Mouse (Mus musculus): ENCODE measurements at regions not wholly inside any gene's neighbourhood (a gene's known extent, or its start where the extent isn't known, plus 50 kb on each side); places are given as distances from the start of the nearest gene placed in this dataset.

DNA sequence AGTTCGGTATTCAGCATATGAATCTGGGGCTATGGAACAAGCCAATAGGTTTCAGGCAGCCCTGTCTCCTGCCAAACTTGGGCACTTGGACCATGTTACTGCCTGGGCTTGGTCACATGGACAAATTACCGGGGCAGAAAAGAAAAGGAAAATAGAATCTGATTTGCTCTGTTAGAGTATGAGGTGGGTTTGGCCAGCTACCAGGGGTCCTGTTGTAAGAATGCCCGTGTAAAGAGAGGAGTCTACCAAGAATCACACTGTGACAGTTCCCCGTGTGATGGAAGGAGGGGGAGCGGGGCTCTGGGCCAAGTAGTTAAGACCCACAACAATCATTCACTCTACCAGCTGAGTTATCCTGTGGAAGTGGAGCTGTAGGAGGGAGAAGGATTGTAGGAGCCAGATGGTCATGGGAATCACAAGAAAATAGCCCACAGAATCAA lies 266.2 kb downstream of the Pik3r1 start:
- no peak overlapping the region for H3K4me3 ChIP-seq
- no peak overlapping the region for H3K9ac ChIP-seq
- H3K9me3 ChIP-seq, result no peaks in the 10 kb centered on the region
- no peaks in the 10 kb centered on the region for H3K27me3 ChIP-seq
- no peaks in the 10 kb centered on the region for H3K4me1 ChIP-seq
- no peak overlapping the region for H3K27ac ChIP-seq
- 83% methylated on average over 5 of the region's 5 CpGs for WGBS
- H3K36me3 ChIP-seq, result no peaks in the 10 kb centered on the region
- H3K4me2 ChIP-seq (replicated peaks), result no peak overlapping the region
- no peak for ATAC-seq (ENCODE audit: insufficient number of reproducible peaks, insufficient read depth, low FRiP score, low TSS enrichment)

DNA sequence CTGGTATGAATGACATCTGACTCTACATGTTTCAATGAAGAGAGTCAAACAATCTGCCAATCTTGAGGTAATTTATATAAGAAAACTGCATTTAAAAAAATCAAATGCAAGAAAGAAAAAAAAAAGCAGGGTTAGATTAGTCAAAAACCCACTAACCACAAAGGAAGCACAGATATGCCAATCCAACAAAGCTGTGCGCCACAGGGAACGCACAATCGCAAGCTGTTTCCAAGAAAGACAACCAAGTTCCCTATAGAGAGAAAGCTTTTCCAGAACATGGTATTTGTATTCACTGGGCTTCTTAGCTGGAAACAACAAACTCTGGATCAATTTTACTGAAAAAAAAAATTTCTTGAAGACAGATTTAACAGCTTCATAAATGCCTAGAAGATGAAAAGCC lies 267.0 kb downstream of the Pik3r1 start:
- no peaks in the 10 kb centered on the region for H3K4me1 ChIP-seq
- no peak for ATAC-seq (ENCODE audit: insufficient number of reproducible peaks, insufficient read depth, low FRiP score, low TSS enrichment)
- no peaks in the 10 kb centered on the region for H3K27me3 ChIP-seq
- no peak overlapping the region for H3K9ac ChIP-seq
- H3K4me3 ChIP-seq, result no peak overlapping the region
- H3K27ac ChIP-seq, result no peak overlapping the region
- H3K9me3 ChIP-seq, result no peaks in the 10 kb centered on the region
- no peak overlapping the region for H3K4me2 ChIP-seq (replicated peaks)
- no peaks in the 10 kb centered on the region for H3K36me3 ChIP-seq
- WGBS, result 92% methylated on average over 3 of the region's 3 CpGs

DNA sequence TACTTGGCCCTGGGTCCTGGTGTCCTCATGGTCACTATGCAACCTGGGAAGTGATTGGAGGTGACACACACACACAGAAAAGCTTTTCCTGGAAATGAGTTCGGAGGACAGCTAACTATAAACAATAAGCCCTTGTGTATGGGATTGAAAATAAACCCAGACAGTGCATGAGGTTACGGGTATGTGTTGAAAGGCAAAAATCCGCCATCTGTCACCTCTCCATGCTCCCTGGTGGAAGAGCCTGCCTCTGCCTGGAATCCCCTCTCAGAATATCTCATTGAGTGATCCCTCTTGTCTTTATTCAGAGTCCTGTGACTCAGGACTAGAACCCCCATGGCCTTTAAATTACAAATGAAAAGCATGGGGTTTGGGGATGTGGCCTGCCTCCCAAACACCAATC lies 276.2 kb downstream of the Pik3r1 start:
- no peak overlapping the region for H3K4me2 ChIP-seq (replicated peaks)
- H3K9me3 ChIP-seq, result no peaks in the 10 kb centered on the region
- H3K27me3 ChIP-seq, result no peaks in the 10 kb centered on the region
- H3K4me3 ChIP-seq, result no peak overlapping the region
- H3K36me3 ChIP-seq, result no peaks in the 10 kb centered on the region
- H3K4me1 ChIP-seq, result no peaks in the 10 kb centered on the region
- no peak for ATAC-seq (ENCODE audit: insufficient number of reproducible peaks, insufficient read depth, low FRiP score, low TSS enrichment)
- whole genome bisulfite sequencing, result 31% methylated on average over 3 of the region's 3 CpGs
- no peak overlapping the region for H3K9ac ChIP-seq
- no peak overlapping the region for H3K27ac ChIP-seq

DNA sequence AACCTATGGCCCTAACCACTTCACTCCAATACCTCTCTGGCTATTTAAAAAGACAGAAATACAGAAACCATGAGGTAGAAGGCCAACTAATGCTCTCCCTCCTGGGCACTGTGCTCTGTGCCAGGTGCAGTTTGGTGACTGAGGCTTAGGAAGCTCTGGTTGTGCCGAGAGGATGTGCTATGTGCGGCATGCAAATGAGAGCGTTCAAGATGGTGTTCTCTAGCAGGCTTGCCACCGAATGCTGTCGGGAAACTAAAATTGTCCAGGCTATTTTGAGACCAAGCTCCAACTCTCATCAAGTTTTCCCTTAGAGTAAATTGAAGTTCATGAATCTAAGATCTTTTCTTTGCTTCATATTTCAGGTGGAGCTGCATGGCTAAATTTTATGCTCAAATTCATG lies 277.1 kb downstream of the Pik3r1 start:
- WGBS, result 78% methylated on average over 5 of the region's 5 CpGs

DNA sequence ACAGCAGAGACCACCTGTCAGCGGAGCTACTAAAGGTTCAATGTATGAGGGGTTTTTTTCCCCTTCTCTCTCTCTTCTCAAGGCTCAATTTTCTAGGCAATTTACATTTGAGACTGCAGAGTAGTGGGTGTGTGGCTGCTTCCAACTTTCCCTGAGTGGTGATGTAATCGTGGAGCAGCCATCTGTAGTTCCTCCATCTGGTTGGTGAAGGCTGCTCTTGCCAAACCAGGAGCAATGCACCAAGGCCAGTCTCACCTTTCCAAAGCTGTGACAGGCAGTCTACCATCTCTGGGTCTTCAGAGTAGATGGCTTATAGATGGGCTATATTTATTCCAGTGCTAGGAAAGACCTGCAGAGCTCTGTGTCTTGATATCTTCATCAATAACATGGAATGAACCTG lies 280.4 kb downstream of the Pik3r1 start:
- Histone ChIP-seq H3K4me3 (no peak overlapping the region), H3K9me3 (no peaks in the 10 kb centered on the region), H3K4me1 (no peaks in the 10 kb centered on the region), H3K36me3 (no peaks in the 10 kb centered on the region), H3K27me3 (no peaks in the 10 kb centered on the region), H3K4me2 (replicated peaks) (no peak overlapping the region), H3K9ac (no peak overlapping the region), H3K27ac (no peak overlapping the region)
- no peak for ATAC-seq (ENCODE audit: insufficient number of reproducible peaks, insufficient read depth, low FRiP score, low TSS enrichment)
- 78% methylated on average over 2 of the region's 2 CpGs for WGBS

More for the DNA sequence above, 277.1 kb downstream of the Pik3r1 start:
- H3K4me1 ChIP-seq, result no peaks in the 10 kb centered on the region
- H3K9me3 ChIP-seq, result no peaks in the 10 kb centered on the region
- H3K27ac ChIP-seq, result no peak overlapping the region
- ATAC-seq (ENCODE audit: insufficient number of reproducible peaks, insufficient read depth, low FRiP score, low TSS enrichment), result no peak
- H3K4me2 ChIP-seq (replicated peaks), result no peak overlapping the region
- H3K9ac ChIP-seq, result no peak overlapping the region
- H3K36me3 ChIP-seq, result no peaks in the 10 kb centered on the region
- no peak overlapping the region for H3K4me3 ChIP-seq
- H3K27me3 ChIP-seq, result no peaks in the 10 kb centered on the region

DNA sequence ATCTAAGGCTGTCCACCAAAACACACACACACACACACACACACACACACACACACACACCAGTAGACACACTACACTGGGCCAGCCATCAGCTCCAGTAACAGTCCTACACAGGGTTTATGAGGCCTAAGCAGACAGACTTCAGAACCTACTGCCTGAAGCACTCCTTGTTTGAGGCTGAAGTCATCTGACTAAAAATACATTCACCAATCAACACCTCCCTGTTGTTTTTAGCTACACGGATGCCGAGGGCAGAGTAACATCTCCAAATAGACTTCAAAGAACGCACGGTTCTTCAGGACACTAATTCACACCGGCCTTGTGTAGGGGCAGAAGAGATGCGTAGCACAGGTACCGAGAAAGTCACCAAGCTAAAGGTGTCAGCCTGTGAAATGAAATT lies 282.2 kb downstream of the Pik3r1 start:
- no peaks in the 10 kb centered on the region for H3K9me3 ChIP-seq
- ATAC-seq (ENCODE audit: insufficient number of reproducible peaks, insufficient read depth, low FRiP score, low TSS enrichment), result no peak
- no peak overlapping the region for H3K27ac ChIP-seq
- no peaks in the 10 kb centered on the region for H3K27me3 ChIP-seq
- no peaks in the 10 kb centered on the region for H3K4me1 ChIP-seq
- no peaks in the 10 kb centered on the region for H3K36me3 ChIP-seq
- WGBS, result 93% methylated on average over 7 of the region's 7 CpGs
- H3K4me2 ChIP-seq (replicated peaks), result no peak overlapping the region
- no peak overlapping the region for H3K9ac ChIP-seq
- no peak overlapping the region for H3K4me3 ChIP-seq

DNA sequence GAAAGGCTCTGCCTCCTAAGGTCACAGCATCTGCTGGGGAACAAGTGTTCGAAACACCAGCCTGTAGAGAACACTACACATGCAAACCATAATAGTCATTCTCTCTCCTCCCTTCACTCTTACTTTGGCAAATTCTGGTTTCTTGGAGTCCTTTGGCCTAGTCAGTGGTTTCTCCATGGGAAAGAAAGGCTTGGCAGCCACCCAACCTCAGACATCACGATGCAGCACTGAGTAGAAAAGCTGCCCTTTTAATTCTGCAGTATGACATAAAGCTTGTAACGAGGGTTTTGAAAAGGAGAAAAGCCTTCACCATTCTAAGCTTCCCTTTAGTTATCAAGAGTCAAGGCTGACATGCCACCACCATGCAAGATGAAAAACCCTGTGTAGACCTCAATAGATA lies 284.2 kb downstream of the Pik3r1 start:
- no peak overlapping the region for H3K4me2 ChIP-seq (replicated peaks)
- H3K36me3 ChIP-seq, result no peaks in the 10 kb centered on the region
- no peaks in the 10 kb centered on the region for H3K4me1 ChIP-seq
- WGBS, result 80% methylated on average over 3 of the region's 3 CpGs
- ATAC-seq (ENCODE audit: insufficient number of reproducible peaks, insufficient read depth, low FRiP score, low TSS enrichment), result no peak
- no peak overlapping the region for H3K9ac ChIP-seq
- H3K4me3 ChIP-seq, result no peak overlapping the region
- no peaks in the 10 kb centered on the region for H3K27me3 ChIP-seq
- H3K27ac ChIP-seq, result no peak overlapping the region
- no peaks in the 10 kb centered on the region for H3K9me3 ChIP-seq

DNA sequence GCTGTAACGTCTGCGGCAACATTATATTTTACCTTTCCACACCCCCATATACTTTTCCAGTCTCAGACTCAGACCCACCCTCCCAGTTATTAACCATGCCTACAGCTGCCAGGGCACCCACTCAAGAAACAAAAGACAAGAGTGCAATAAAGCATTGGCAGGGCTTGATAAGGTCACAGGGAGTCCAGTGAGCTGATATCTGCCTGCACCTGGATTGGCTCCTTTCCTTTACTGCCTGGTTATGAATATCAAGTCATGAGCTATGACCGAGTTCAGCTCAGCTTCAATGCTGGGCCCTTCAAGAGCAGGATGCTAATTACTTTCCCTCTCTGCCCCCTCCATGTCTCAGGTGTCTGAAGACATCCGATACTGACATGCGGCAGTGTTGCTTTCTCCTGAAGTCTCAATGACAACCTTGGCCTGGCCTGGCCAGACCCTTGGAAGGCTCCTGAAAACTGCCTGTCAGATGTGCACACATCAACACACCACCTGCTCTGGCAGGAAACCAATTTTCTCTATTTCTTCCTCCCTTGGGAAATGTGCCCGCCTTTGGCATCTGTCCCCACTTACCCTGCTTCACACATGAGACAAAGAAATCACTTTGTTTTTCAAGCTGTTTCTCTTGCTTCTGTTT lies 286.3 kb downstream of the Pik3r1 start:
- WGBS, result 51% methylated on average over 6 of the region's 6 CpGs
- Histone ChIP-seq H3K9ac (no peak overlapping the region), H3K9me3 (no peaks in the 10 kb centered on the region), H3K27me3 (no peaks in the 10 kb centered on the region), H3K4me1 (no peaks in the 10 kb centered on the region), H3K4me2 (replicated peaks) (no peak overlapping the region), H3K36me3 (no peaks in the 10 kb centered on the region), H3K27ac (no peak overlapping the region), H3K4me3 (no peak overlapping the region)
- no peak for ATAC-seq (ENCODE audit: insufficient number of reproducible peaks, insufficient read depth, low FRiP score, low TSS enrichment)

DNA sequence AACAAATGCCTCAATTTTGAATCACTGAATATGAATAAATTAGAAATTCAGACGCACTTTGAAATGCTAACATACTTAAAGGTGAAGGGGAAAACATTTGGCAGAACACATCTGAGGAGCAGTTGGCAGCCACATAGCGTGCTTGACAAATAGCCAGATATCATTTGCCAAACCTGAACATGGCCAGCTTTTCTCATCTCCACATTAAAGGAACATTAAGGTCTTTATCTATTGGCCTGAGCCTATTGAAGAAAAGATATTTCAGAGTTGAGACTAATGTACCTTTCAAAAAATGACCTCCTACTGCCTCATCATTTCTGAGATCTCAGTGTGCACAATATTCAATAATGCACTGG lies 288.7 kb downstream of the Pik3r1 start:
- no peaks in the 10 kb centered on the region for H3K9me3 ChIP-seq
- WGBS, result 88% methylated on average over 2 of the region's 2 CpGs
- H3K36me3 ChIP-seq, result no peaks in the 10 kb centered on the region
- H3K4me1 ChIP-seq, result no peaks in the 10 kb centered on the region
- no peak overlapping the region for H3K27ac ChIP-seq
- H3K4me2 ChIP-seq (replicated peaks), result no peak overlapping the region
- no peaks in the 10 kb centered on the region for H3K27me3 ChIP-seq
- no peak overlapping the region for H3K4me3 ChIP-seq
- H3K9ac ChIP-seq, result no peak overlapping the region
- no peak for ATAC-seq (ENCODE audit: insufficient number of reproducible peaks, insufficient read depth, low FRiP score, low TSS enrichment)

DNA sequence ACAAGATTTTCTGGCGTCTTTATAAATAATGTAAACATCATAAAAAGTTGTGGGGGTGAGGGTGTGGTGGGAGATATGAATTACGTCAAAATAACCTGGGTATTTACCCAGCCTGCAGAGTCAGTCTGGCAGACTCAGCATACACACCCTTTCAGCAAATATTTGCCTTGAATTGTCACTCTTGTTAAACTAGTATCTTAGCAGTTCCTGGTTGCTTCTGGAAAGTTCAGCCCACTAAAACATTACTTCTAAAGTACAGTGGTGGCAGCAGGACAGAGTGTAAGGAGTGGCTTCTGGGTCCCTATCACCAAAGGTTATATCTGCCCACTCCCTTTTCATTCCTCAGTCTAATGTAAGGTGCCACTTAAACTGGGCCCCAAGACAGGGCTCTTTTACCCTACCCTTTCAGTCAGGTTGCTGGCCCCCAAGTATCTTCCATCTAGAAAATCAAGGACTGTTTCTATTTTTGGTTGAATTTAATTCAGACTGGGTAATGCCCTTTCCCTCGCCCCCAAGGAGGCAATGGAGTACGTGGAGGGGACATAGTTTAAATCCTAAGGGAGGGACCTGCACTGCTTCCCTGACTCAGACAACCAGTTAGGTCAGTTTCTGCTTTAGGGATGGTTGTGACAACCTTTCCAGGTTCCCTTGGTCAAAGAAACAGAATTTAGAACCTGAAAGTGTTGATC lies 289.3 kb downstream of the Pik3r1 start:
- Histone ChIP-seq H3K4me2 (replicated peaks) (no peak overlapping the region), H3K9me3 (no peaks in the 10 kb centered on the region), H3K36me3 (no peaks in the 10 kb centered on the region), H3K4me1 (no peaks in the 10 kb centered on the region), H3K27ac (no peak overlapping the region), H3K27me3 (no peaks in the 10 kb centered on the region), H3K9ac (no peak overlapping the region), H3K4me3 (no peak overlapping the region)
- no peak for ATAC-seq (ENCODE audit: insufficient number of reproducible peaks, insufficient read depth, low FRiP score, low TSS enrichment)
- 61% methylated on average over 4 of the region's 4 CpGs for WGBS

DNA sequence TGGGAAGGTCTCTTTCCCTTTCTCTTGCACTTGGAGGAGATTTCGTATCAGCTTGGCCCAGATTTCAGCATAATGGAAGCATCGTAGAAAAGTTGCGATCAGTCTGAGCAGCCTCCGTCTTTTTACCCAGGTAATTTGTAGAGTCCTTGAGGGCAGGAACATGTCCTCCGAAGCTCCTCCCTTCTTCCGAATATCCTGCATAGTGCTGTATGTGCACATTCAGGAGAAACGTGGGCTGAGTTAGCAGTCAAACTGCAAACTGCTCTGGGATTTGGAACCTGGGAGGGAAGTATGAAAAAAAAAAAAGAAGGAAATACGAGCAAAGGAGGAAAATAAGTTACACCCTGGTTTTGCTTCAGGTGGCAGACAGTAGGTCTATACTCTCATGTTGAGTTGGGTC lies 294.7 kb downstream of the Pik3r1 start:
- Histone ChIP-seq H3K9me3 (no peaks in the 10 kb centered on the region), H3K4me1 (no peaks in the 10 kb centered on the region), H3K27me3 (no peaks in the 10 kb centered on the region), H3K4me3 (no peak overlapping the region), H3K27ac (no peak overlapping the region), H3K4me2 (replicated peaks) (no peak overlapping the region), H3K36me3 (no peaks in the 10 kb centered on the region), H3K9ac (no peak overlapping the region)
- 85% methylated on average over 8 of the region's 8 CpGs for WGBS
- no peak for ATAC-seq (ENCODE audit: insufficient number of reproducible peaks, insufficient read depth, low FRiP score, low TSS enrichment)

DNA sequence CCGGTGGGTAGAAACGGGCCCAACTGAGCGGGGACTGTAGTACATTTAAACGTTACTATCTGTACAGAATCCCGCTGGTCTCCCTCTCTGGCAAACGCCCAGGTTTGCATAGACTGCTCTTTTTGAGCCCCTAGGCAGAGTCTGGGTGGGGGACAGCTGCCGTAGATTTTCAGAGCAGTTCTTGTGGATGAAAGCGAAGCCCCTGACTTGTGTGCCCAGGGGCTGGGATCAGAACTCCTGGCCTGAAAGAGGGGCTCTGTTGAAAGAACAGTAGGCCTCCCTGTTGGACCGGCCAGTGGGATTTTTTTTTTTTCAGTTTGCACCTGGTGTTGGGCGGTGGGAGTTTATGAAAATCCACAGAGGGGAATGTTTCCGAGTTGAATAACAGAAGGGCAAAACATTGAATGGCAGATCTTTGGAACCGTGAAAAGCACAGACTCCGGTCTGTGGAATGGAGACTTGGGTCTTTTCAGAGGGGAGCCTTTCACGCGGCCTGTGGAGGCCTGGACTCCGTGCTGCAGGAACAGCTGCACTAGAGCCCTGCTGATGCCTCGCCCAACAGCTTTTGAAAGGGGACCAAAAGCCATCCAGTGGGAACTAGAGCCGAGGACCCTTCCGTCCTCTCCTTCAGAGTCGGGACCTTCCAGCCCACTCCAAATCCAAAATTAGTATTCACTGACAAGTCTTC lies 297.3 kb downstream of the Pik3r1 start:
- ATAC-seq (ENCODE audit: insufficient number of reproducible peaks, insufficient read depth, low FRiP score, low TSS enrichment), result no peak; the same call in 1 of the 2 replicates
- no peak overlapping the region for H3K9ac ChIP-seq
- H3K4me1 ChIP-seq, result no peaks in the 10 kb centered on the region
- H3K27ac ChIP-seq, result no peak overlapping the region
- no peaks in the 10 kb centered on the region for H3K9me3 ChIP-seq
- H3K27me3 ChIP-seq, result no peaks in the 10 kb centered on the region
- no peak overlapping the region for H3K4me3 ChIP-seq
- no peaks in the 10 kb centered on the region for H3K36me3 ChIP-seq
- H3K4me2 ChIP-seq (replicated peaks), result no peak overlapping the region
- 56% methylated on average over 20 of the region's 20 CpGs for WGBS
